Mouse (Mus musculus): Measurements from ENCODE around the gene Zfp641. TPM values are rescaled to one million over a fixed set of nuclear protein-coding genes. Genes with fewer than 3 reads are reported as not detected.

Gene Zfp641
- total and polyA plus RNA-seq, 3 experiments, result 0.04 TPM; not detected in 2

DNA sequence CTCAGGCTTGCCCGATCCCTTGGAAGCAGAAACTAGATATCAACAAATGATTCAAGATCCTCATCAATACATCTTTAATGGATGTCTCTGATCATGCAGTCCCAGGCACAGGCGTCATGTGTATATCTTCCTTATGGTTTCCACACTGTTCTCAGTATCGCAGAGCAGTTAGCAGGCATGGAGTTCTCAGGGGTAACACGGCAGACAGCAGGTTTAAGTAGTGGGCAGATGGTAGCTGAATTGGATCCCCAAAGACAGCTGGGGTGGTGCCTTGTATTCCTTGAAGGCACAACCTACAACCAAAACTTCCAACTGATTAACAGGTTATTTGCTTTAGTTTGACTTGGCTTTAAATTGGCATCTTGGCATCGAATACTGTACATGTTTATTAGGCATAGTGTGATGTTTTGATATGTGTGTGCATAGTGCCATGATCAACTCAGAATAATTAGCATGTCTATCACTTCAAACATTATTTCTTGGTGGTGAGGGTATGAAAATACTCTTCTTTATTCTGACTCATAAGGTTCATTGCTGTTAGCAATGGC is 21.3 kb upstream of the Zfp641 start, which contains the start of gene Olfr285:
TSS of gene Olfr285 (minus strand) at position 177 of the 548 bp plus-strand sequence.
- no peak within 1 kb of the TSS for H3K4me3 ChIP-seq (replicated peaks in 1 of 3; ENCODE audit: low read depth in 2 of 3, low read length in 2 of 3, poor library complexity in 1 of 3)
- dilution Hi-C loops (cut with MboI; ENCODE audit: extremely low pct_ligation_motif_present, extremely low pct_unique_long_range_greater_than_20kb, low sequenced_read_pairs), result no loop called here
- H3K4me1 ChIP-seq (ENCODE audit: control insufficient read depth in 1 of 2, insufficient read depth in 2 of 2), result no peaks in the 10 kb centered on the region
- H3K36me3 ChIP-seq (replicated peaks in 1 of 2; ENCODE audit: control insufficient read depth in 1 of 2, insufficient read depth in 1 of 2, low read length in 1 of 2), result no peaks in the 10 kb centered on the region
- DNase-seq (ENCODE audit: extremely low read depth), result no peak
- in situ Hi-C loops (cut with MboI; ENCODE audit: low pct_ligation_motif_present, low pct_unique_long_range_greater_than_20kb, low sequenced_read_pairs), result no loop called here
- H3K79me2 ChIP-seq (replicated peaks; ENCODE audit: control insufficient read depth, extremely low read depth, insufficient read depth, poor library complexity, severe bottlenecking), result no peaks in the 10 kb centered on the region
- no peak within 1 kb of the TSS for H3K27ac ChIP-seq (ENCODE audit: insufficient read depth, low read depth)
- H3K9ac ChIP-seq (ENCODE audit: insufficient read depth, low read depth), result no peak within 1 kb of the TSS
- peaks cover 50% of the 10 kb centered on the region for H3K27me3 ChIP-seq (replicated peaks)
- H3K4me2 ChIP-seq (ENCODE audit: insufficient read depth, low read depth, poor library complexity, severe bottlenecking), result no peak within 1 kb of the TSS
- TF ChIP-seq EP300 (IDR thresholded peaks at IDR 0.05; ENCODE audit: low read length) (no peak), JUND (conservative IDR thresholded peaks at IDR 0.05; ENCODE audit: low read depth, low read length) (no peak), ZMIZ1 (IDR thresholded peaks at IDR 0.05; ENCODE audit: low read depth, low read length) (no peak), NRF1 (IDR thresholded peaks at IDR 0.05; ENCODE audit: low read depth, low read length) (no peak), MAZ (IDR thresholded peaks at IDR 0.05; ENCODE audit: low read depth, low read length) (no peak), USF2 (conservative IDR thresholded peaks at IDR 0.05; ENCODE audit: low read depth, low read length) (no peak), ELF1 (IDR thresholded peaks at IDR 0.05; ENCODE audit: low read depth, low read length) (no peak), GABPA (IDR thresholded peaks at IDR 0.05; ENCODE audit: insufficient replicate concordance, low read depth, low read length) (no peak), KAT2A (IDR thresholded peaks at IDR 0.05; ENCODE audit: insufficient replicate concordance, low read length) (no peak), UBTF (IDR thresholded peaks at IDR 0.05; ENCODE audit: low read depth, low read length) (no peak), ZKSCAN1 (IDR thresholded peaks at IDR 0.05; ENCODE audit: borderline replicate concordance, low read depth, low read length) (no peak), JUN (IDR thresholded peaks at IDR 0.05; ENCODE audit: insufficient read depth, low read depth, low read length) (no peak), ETS1 (conservative IDR thresholded peaks at IDR 0.05; ENCODE audit: low read depth, low read length) (no peak), RAD21 (IDR thresholded peaks at IDR 0.05; ENCODE audit: low read depth, low read length) (no peak), SMC3 (IDR thresholded peaks at IDR 0.05; ENCODE audit: low read depth, low read length) (no peak), CTCF (conservative IDR thresholded peaks at IDR 0.05 in 1 of 2, IDR thresholded peaks at IDR 0.05 in 1 of 2; ENCODE audit: low read depth in 2 of 2, low read length in 2 of 2) (no peak), ZC3H11A (IDR thresholded peaks at IDR 0.05; ENCODE audit: low read depth, low read length) (no peak), SIN3A (IDR thresholded peaks at IDR 0.05; ENCODE audit: low read length) (no peak)
- H3K9me3 ChIP-seq (replicated peaks; ENCODE audit: low read length), result peaks cover 3% of the 10 kb centered on the region

- Histone ChIP-seq H3K79me2 (replicated peaks; ENCODE audit: control insufficient read depth, extremely low read depth, insufficient read depth, poor library complexity, severe bottlenecking) (no peaks in the 10 kb centered on the region), H3K27me3 (replicated peaks) (peaks cover 58% of the 10 kb centered on the region), H3K4me3 (replicated peaks in 1 of 3; ENCODE audit: low read depth in 2 of 3, low read length in 2 of 3, poor library complexity in 1 of 3) (no peak overlapping the region), H3K9ac (ENCODE audit: insufficient read depth, low read depth) (no peak overlapping the region), H3K4me1 (ENCODE audit: control insufficient read depth in 1 of 2, insufficient read depth in 2 of 2) (no peaks in the 10 kb centered on the region), H3K36me3 (replicated peaks in 1 of 2; ENCODE audit: control insufficient read depth in 1 of 2, insufficient read depth in 1 of 2, low read length in 1 of 2) (no peaks in the 10 kb centered on the region), H3K9me3 (replicated peaks; ENCODE audit: low read length) (no peaks in the 10 kb centered on the region), H3K27ac (ENCODE audit: insufficient read depth, low read depth) (no peak overlapping the region), H3K4me2 (ENCODE audit: insufficient read depth, low read depth, poor library complexity, severe bottlenecking) (no peak overlapping the region)
- TF ChIP-seq CTCF (conservative IDR thresholded peaks at IDR 0.05 in 1 of 2, IDR thresholded peaks at IDR 0.05 in 1 of 2; ENCODE audit: low read depth in 2 of 2, low read length in 2 of 2) (peak; percentile 54 to 67), JUND (conservative IDR thresholded peaks at IDR 0.05; ENCODE audit: low read depth, low read length) (no peak), RAD21 (IDR thresholded peaks at IDR 0.05; ENCODE audit: low read depth, low read length) (peak; percentile 38), SMC3 (IDR thresholded peaks at IDR 0.05; ENCODE audit: low read depth, low read length) (peak; percentile 43), TCF12 (IDR thresholded peaks at IDR 0.05; ENCODE audit: low read depth, low read length) (no peak)
- in situ Hi-C loops (cut with MboI; ENCODE audit: low pct_ligation_motif_present, low pct_unique_long_range_greater_than_20kb, low sequenced_read_pairs), result no loop called here
- dilution Hi-C loops (cut with MboI; ENCODE audit: extremely low pct_ligation_motif_present, extremely low pct_unique_long_range_greater_than_20kb, low sequenced_read_pairs), result no loop called here
- peak; percentile 43 for DNase-seq (ENCODE audit: extremely low read depth)
These were observed 19.7 kb upstream of the Zfp641 start for GRCm38 (mm10) chr15:98315703-98316102.
